Mouse (Mus musculus): ENCODE data around the gene Grm1. TPM values are rescaled to one million over a fixed set of nuclear protein-coding genes. Genes with fewer than 3 reads are reported as not detected.
"Not testable (repeated sequence)": the region's sequence is repeated elsewhere in the genome, so short reads cannot be mapped to it uniquely, and the experiment has no call there.

Gene Grm1
- polyA plus RNA-seq, 1 experiment from 2014 or later, result 0.19 TPM

GRCm38 (mm10) chr10:11061318-11062071 lies 20.7 kb downstream of the Grm1 start:
- DNase-seq (ENCODE audit: low spot score), result no peak
- Histone ChIP-seq H3K4me1 (replicated peaks; ENCODE audit: control insufficient read depth, insufficient read depth, low read length) (no peaks in the 10 kb centered on the region), H3K36me3 (ENCODE audit: control insufficient read depth, insufficient read depth, low read length) (no peaks in the 10 kb centered on the region), H3K9ac (ENCODE audit: low read depth, low read length) (no peak overlapping the region), H3K9me3 (ENCODE audit: control insufficient read depth, low read length) (no peaks in the 10 kb centered on the region), H3K4me3 (ENCODE audit: low read depth, low read length) (no peak overlapping the region), H3K27me3 (replicated peaks; ENCODE audit: control insufficient read depth, insufficient read depth, low read length) (no peaks in the 10 kb centered on the region), H3K4me2 (no peak overlapping the region), H3K27ac (ENCODE audit: low read depth, low read length) (no peak overlapping the region)
- no peak for ATAC-seq (replicated peaks; ENCODE audit: low FRiP score)
- WGBS, result 73% methylated on average over 10 of the region's 10 CpGs

DNA sequence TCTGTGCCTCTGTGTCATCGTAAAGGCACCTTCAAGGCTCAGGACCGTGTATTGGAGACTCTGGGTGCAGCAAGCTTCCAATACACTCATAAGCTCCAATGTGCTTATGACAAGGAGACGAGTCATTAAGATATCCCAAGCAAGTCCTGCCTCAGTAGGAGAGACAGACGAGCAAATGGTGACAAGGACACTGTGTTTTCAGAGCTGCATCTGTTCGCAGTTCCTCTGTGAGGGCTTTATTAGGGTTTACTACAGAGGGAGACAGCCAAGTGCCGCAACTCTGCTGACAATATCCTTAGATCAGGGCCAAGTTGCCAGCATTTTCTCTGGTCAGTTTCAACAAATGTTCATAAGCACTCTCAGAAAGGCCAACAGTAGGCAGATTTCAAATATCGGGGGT lies 32.8 kb downstream of the Grm1 start:
- H3K9ac ChIP-seq (ENCODE audit: low read depth, low read length), result no peak overlapping the region
- no peaks in the 10 kb centered on the region for H3K36me3 ChIP-seq (ENCODE audit: control insufficient read depth, insufficient read depth, low read length)
- H3K4me3 ChIP-seq (ENCODE audit: low read depth, low read length), result no peak overlapping the region
- H3K9me3 ChIP-seq (ENCODE audit: control insufficient read depth, low read length), result no peaks in the 10 kb centered on the region
- no peaks in the 10 kb centered on the region for H3K27me3 ChIP-seq (replicated peaks; ENCODE audit: control insufficient read depth, insufficient read depth, low read length)
- no peak overlapping the region for H3K4me2 ChIP-seq
- no peak for DNase-seq (ENCODE audit: low spot score)
- H3K27ac ChIP-seq (ENCODE audit: low read depth, low read length), result no peak overlapping the region
- ATAC-seq (replicated peaks; ENCODE audit: low FRiP score), result no peak
- 74% methylated on average over 7 of the region's 7 CpGs for WGBS
- H3K4me1 ChIP-seq (replicated peaks; ENCODE audit: control insufficient read depth, insufficient read depth, low read length), result no peaks in the 10 kb centered on the region

GRCm38 (mm10) chr10:11045421-11045820 lies 36.7 kb downstream of the Grm1 start:
- H3K27me3 ChIP-seq (replicated peaks; ENCODE audit: control insufficient read depth, insufficient read depth, low read length); H3K4me3 ChIP-seq (ENCODE audit: low read depth, low read length); H3K27ac ChIP-seq (ENCODE audit: low read depth, low read length); H3K9me3 ChIP-seq (ENCODE audit: control insufficient read depth, low read length); H3K4me1 ChIP-seq (replicated peaks; ENCODE audit: control insufficient read depth, insufficient read depth, low read length); DNase-seq (ENCODE audit: low spot score); H3K36me3 ChIP-seq (ENCODE audit: control insufficient read depth, insufficient read depth, low read length); H3K9ac ChIP-seq (ENCODE audit: low read depth, low read length); H3K4me2 ChIP-seq; ATAC-seq (replicated peaks; ENCODE audit: low FRiP score): not testable (repeated sequence)
- WGBS, result 46% methylated on average over 13 of the region's 13 CpGs

DNA sequence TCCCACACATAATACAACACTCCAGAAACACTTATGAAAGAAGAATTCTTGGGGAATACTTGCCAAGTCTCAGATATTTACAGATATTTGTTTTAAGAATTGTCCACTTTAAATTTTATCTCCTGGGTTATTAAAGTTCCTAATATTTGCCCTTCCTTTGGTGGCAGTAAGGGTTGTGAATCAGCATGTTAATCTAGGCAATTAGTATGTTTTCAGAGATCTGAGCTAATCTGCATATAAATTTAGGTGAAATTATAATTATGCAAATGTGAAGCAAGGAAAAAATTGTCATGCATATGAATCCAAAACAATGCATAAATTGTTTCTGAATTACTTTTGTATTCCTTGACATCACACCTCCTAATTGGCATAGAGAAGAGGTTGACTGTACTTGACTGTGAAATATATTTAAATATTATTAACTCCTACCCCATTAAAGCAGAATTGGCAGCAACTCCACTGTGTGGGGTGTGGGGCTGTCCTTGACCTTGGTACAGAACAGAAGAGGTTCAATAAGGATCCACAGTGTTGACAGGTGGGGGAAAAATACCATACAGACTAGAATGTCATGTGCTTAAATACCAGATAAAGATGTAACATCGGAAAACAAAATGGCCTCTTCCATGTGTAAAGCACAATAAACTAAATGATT lies 37.6 kb downstream of the Grm1 start:
- no peak overlapping the region for H3K27ac ChIP-seq (ENCODE audit: low read depth, low read length)
- no peaks in the 10 kb centered on the region for H3K4me1 ChIP-seq (replicated peaks; ENCODE audit: control insufficient read depth, insufficient read depth, low read length)
- no peak overlapping the region for H3K9ac ChIP-seq (ENCODE audit: low read depth, low read length)
- ATAC-seq (replicated peaks; ENCODE audit: low FRiP score), result no peak
- no peak for DNase-seq (ENCODE audit: low spot score)
- WGBS, result 75% methylated on average over 1 of the region's 1 CpGs
- no peaks in the 10 kb centered on the region for H3K9me3 ChIP-seq (ENCODE audit: control insufficient read depth, low read length)
- H3K4me2 ChIP-seq, result no peak overlapping the region
- no peaks in the 10 kb centered on the region for H3K36me3 ChIP-seq (ENCODE audit: control insufficient read depth, insufficient read depth, low read length)
- no peak overlapping the region for H3K4me3 ChIP-seq (ENCODE audit: low read depth, low read length)
- no peaks in the 10 kb centered on the region for H3K27me3 ChIP-seq (replicated peaks; ENCODE audit: control insufficient read depth, insufficient read depth, low read length)

DNA sequence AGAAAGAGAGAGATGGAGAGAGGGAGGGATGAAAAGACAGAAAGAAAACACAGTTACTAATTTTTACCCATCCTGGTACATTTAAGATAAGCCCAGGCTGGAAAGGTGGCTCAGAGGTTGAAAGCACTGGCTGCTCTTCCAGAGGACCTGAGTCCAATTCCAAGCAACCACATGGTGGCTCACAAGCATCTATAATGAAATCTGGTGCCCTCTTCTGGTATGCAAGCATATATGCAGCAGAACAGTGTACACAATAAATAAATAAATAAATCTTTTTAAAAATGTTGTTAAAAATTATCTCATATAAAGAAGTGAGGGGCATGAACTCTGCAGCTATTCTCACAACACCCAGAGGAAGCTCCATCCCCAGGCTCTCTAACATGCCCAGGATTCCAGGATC lies 42.8 kb downstream of the Grm1 start:
- no peaks in the 10 kb centered on the region for H3K9me3 ChIP-seq (ENCODE audit: control insufficient read depth, low read length)

DNA sequence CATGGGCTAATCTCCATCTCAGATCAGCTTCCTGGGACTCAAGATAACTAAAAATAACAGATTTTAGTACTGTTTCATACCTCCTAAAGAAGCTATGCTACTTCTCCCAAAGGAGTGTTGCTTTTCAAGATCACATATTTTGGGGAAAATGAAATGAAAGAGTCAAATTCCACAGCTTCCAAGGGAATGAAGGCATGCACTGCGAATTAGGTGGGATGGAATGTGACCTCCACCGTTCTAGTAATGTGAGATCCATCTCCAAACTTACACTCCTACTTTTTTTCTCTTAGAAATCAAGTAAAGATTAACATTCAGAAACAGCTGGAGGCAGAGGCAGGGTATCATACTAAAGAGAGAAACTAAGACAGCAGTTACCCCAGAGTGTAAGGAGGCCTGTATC lies 49.9 kb downstream of the Grm1 start:
- Histone ChIP-seq H3K4me3 (ENCODE audit: low read depth, low read length) (no peak overlapping the region), H3K27me3 (replicated peaks; ENCODE audit: control insufficient read depth, insufficient read depth, low read length) (no peaks in the 10 kb centered on the region), H3K36me3 (ENCODE audit: control insufficient read depth, insufficient read depth, low read length) (no peaks in the 10 kb centered on the region), H3K4me2 (no peak overlapping the region), H3K9ac (ENCODE audit: low read depth, low read length) (no peak overlapping the region), H3K27ac (ENCODE audit: low read depth, low read length) (no peak overlapping the region), H3K4me1 (replicated peaks; ENCODE audit: control insufficient read depth, insufficient read depth, low read length) (no peaks in the 10 kb centered on the region), H3K9me3 (ENCODE audit: control insufficient read depth, low read length) (no peaks in the 10 kb centered on the region)
- 63% methylated on average over 2 of the region's 2 CpGs for WGBS
- ATAC-seq (replicated peaks; ENCODE audit: low FRiP score) (no peak), DNase-seq (ENCODE audit: low spot score) (no peak)

More for the DNA sequence above, 42.8 kb downstream of the Grm1 start:
- ATAC-seq (replicated peaks; ENCODE audit: low FRiP score), result no peak
- Histone ChIP-seq H3K4me2 (no peak overlapping the region), H3K27me3 (replicated peaks; ENCODE audit: control insufficient read depth, insufficient read depth, low read length) (no peaks in the 10 kb centered on the region), H3K36me3 (ENCODE audit: control insufficient read depth, insufficient read depth, low read length) (no peaks in the 10 kb centered on the region), H3K9ac (ENCODE audit: low read depth, low read length) (no peak overlapping the region), H3K4me3 (ENCODE audit: low read depth, low read length) (no peak overlapping the region), H3K4me1 (replicated peaks; ENCODE audit: control insufficient read depth, insufficient read depth, low read length) (no peaks in the 10 kb centered on the region), H3K27ac (ENCODE audit: low read depth, low read length) (no peak overlapping the region)
- DNase-seq (ENCODE audit: low spot score), result no peak

DNA sequence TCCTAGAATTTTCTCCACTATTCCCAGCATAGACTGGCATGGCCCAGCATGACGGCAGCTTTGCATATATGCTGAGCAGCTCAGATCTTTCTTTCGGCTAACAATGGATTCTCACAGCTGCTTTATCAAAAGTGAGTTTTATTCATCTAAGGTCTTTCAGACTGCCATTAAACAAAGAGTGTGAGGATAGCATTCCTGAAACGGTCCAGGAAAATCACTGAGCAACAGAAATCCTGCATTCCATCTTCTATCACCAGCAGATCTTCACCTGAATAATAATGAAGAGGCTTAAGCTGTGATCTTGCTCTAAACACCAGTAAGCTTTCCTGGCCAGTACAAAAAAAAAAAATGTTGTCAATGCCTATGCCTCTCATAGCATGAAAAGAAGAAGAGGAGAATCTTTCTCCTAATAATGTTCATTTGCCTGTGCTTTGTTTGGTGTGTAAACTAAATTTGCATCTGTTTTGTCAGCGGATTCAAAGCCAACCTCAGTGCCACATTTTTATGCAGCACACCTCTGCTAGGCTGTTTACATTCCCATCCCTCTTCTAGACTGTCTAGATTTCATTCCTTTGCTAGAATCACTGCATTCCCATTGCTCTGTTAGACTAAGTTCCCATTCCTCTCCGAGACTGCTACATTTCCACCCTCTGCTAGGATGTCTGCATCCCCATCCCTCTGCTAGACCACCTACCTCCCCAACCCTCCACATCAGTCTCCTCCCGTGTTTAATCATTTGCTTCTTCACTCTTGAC lies 56.2 kb downstream of the Grm1 start:
- Histone ChIP-seq H3K27ac (ENCODE audit: low read depth, low read length) (no peak overlapping the region), H3K36me3 (ENCODE audit: control insufficient read depth, insufficient read depth, low read length) (no peaks in the 10 kb centered on the region), H3K4me1 (replicated peaks; ENCODE audit: control insufficient read depth, insufficient read depth, low read length) (no peaks in the 10 kb centered on the region), H3K27me3 (replicated peaks; ENCODE audit: control insufficient read depth, insufficient read depth, low read length) (no peaks in the 10 kb centered on the region), H3K4me3 (ENCODE audit: low read depth, low read length) (no peak overlapping the region), H3K9ac (ENCODE audit: low read depth, low read length) (no peak overlapping the region), H3K9me3 (ENCODE audit: control insufficient read depth, low read length) (no peaks in the 10 kb centered on the region), H3K4me2 (no peak overlapping the region)
- ATAC-seq (replicated peaks; ENCODE audit: low FRiP score) (no peak), DNase-seq (ENCODE audit: low spot score) (no peak)
- 52% methylated on average over 6 of the region's 6 CpGs for WGBS

DNA sequence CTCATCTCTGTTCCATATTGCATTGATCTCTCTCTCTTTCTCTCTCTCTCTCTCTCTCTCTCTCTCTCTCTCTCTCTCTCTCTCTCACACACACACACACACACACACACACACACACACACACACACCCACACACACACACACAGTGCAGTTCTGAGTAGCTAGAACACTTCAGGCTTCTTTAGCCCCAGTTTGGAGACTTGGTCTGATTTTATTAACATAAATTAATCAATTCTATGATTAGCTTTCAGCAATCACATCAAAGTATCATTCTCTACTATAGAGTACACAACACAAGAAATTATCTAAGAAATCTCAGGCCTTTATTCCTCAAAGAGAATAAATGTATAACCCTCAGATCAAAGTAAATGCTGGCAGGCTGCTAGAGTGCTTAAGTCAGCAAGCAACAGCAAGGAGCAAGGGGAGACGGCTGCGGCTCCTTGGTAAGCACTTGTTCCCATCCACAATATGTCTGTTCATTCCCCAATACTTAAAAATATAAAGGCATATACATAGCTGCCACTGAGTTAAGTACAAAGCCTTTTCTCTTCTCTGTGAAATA lies 63.1 kb downstream of the Grm1 start:
- no peaks in the 10 kb centered on the region for H3K36me3 ChIP-seq (ENCODE audit: control insufficient read depth, insufficient read depth, low read length)
- no peak for DNase-seq (ENCODE audit: low spot score)
- H3K9ac ChIP-seq (ENCODE audit: low read depth, low read length), result no peak overlapping the region
- H3K4me3 ChIP-seq (ENCODE audit: low read depth, low read length), result no peak overlapping the region
- WGBS, result 78% methylated on average over 2 of the region's 2 CpGs
- H3K4me1 ChIP-seq (replicated peaks; ENCODE audit: control insufficient read depth, insufficient read depth, low read length), result no peaks in the 10 kb centered on the region
- no peaks in the 10 kb centered on the region for H3K9me3 ChIP-seq (ENCODE audit: control insufficient read depth, low read length)
- H3K27me3 ChIP-seq (replicated peaks; ENCODE audit: control insufficient read depth, insufficient read depth, low read length), result no peaks in the 10 kb centered on the region
- no peak overlapping the region for H3K27ac ChIP-seq (ENCODE audit: low read depth, low read length)
- no peak for ATAC-seq (replicated peaks; ENCODE audit: low FRiP score)
- no peak overlapping the region for H3K4me2 ChIP-seq
